Mouse (Mus musculus) hindbrain, embryonic 10.5 days (tissue): ENCODE measurements at regions not wholly inside any gene's neighbourhood (a gene's known extent, or its start where the extent isn't known, plus 50 kb on each side); places are given as distances from the start of the nearest gene placed in this dataset.

Experiments used
- DNase-seq: peaks from one replicate; pipeline ENCODE4 v3.0.0-alpha.2; 2017; ENCODE audit warnings: low spot score
- H3K27ac ChIP-seq: fragments of 300-500 bp; sonication (generic); 2 replicates; pipeline ENCODE4 v1.5.1; 2016; ENCODE audit warnings: mild to moderate bottlenecking, moderate library complexity
- H3K27me3 ChIP-seq: fragments of 300-500 bp; sonication (generic); 2 replicates; pipeline ENCODE4 v1.6.1; 2016; ENCODE audit warnings: mild to moderate bottlenecking; ENCODE audit not compliant: poor library complexity, insufficient read depth, severe bottlenecking
- H3K36me3 ChIP-seq: fragments of 300-500 bp; sonication (generic); 2 replicates; pipeline ENCODE4 v1.6.1; 2016; ENCODE audit warnings: mild to moderate bottlenecking, moderate library complexity
- H3K4me1 ChIP-seq: fragments of 300-500 bp; sonication (generic); replicated peaks from 2 replicates; pipeline ENCODE4 v1.6.1; 2016; ENCODE audit warnings: mild to moderate bottlenecking
- H3K4me3 ChIP-seq: fragments of 300-500 bp; sonication (generic); 2 replicates; pipeline ENCODE4 v1.5.1; 2016; ENCODE audit warnings: mild to moderate bottlenecking, moderate library complexity
- H3K9me3 ChIP-seq: fragments of 300-500 bp; sonication (generic); 2 replicates; pipeline ENCODE4 v1.6.1; 2016; ENCODE audit warnings: mild to moderate bottlenecking, moderate library complexity
- WGBS: fragments of 180-500 bp; shearing (Covaris S2); methylation state at CpG from one replicate; pipeline ENCODE4 v1.1.7; 2016; 5-methylcytosine and 5-hydroxymethylcytosine counted together

GRCm38 (mm10) chr3:52576703-52577244 is 308.6 kb downstream of the Foxo1 start:
- Histone ChIP-seq H3K27me3 (no peaks in the 10 kb centered on the region), H3K4me3 (no peak overlapping the region), H3K4me1 (no peaks in the 10 kb centered on the region), H3K9me3 (no peaks in the 10 kb centered on the region), H3K36me3 (no peaks in the 10 kb centered on the region), H3K27ac (no peak overlapping the region)
- WGBS, result 73% methylated on average over 6 of the region's 6 CpGs
- DNase-seq, result no peak

- DNase-seq, result no peak
- Histone ChIP-seq H3K4me3 (no peak overlapping the region), H3K36me3 (no peaks in the 10 kb centered on the region), H3K4me1 (no peaks in the 10 kb centered on the region), H3K27ac (no peak overlapping the region), H3K27me3 (no peaks in the 10 kb centered on the region), H3K9me3 (no peaks in the 10 kb centered on the region)
- WGBS, result 88% methylated on average over 8 of the region's 8 CpGs
Observed at GRCm38 (mm10) chr3:52575237-52575798, 307.2 kb downstream of the Foxo1 start.

GRCm38 (mm10) chr3:52574341-52574740 is 306.2 kb downstream of the Foxo1 start:
- H3K4me1 ChIP-seq, result no peaks in the 10 kb centered on the region
- H3K4me3 ChIP-seq, result no peak overlapping the region
- no peak for DNase-seq
- 88% methylated on average over 6 of the region's 6 CpGs for WGBS
- H3K27me3 ChIP-seq, result no peaks in the 10 kb centered on the region
- no peaks in the 10 kb centered on the region for H3K9me3 ChIP-seq
- H3K36me3 ChIP-seq, result no peaks in the 10 kb centered on the region
- no peak overlapping the region for H3K27ac ChIP-seq

GRCm38 (mm10) chr3:52573806-52574205 is 305.7 kb downstream of the Foxo1 start:
- Histone ChIP-seq H3K4me1 (no peaks in the 10 kb centered on the region), H3K9me3 (no peaks in the 10 kb centered on the region)
- 90% methylated on average over 6 of the region's 6 CpGs for WGBS

GRCm38 (mm10) chr3:52572514-52573485 is 304.7 kb downstream of the Foxo1 start:
- Histone ChIP-seq H3K9me3 (no peaks in the 10 kb centered on the region), H3K27ac (no peak overlapping the region), H3K4me3 (no peak overlapping the region), H3K4me1 (no peaks in the 10 kb centered on the region), H3K36me3 (no peaks in the 10 kb centered on the region), H3K27me3 (no peaks in the 10 kb centered on the region)
- no peak for DNase-seq
- WGBS, result 87% methylated on average over 11 of the region's 11 CpGs

More at GRCm38 (mm10) chr3:52573806-52574205, 305.7 kb downstream of the Foxo1 start:
- Histone ChIP-seq H3K27me3 (no peaks in the 10 kb centered on the region), H3K36me3 (no peaks in the 10 kb centered on the region), H3K4me3 (no peak overlapping the region), H3K27ac (no peak overlapping the region)
- DNase-seq, result no peak

- no peaks in the 10 kb centered on the region for H3K9me3 ChIP-seq
- WGBS, result 89% methylated on average over 9 of the region's 9 CpGs
- H3K4me3 ChIP-seq, result no peak overlapping the region
- DNase-seq, result no peak
- no peak overlapping the region for H3K27ac ChIP-seq
- H3K4me1 ChIP-seq, result no peaks in the 10 kb centered on the region
- H3K27me3 ChIP-seq, result no peaks in the 10 kb centered on the region
- no peaks in the 10 kb centered on the region for H3K36me3 ChIP-seq
Observed at GRCm38 (mm10) chr3:52567606-52568372, 299.7 kb downstream of the Foxo1 start.

- H3K36me3 ChIP-seq, result no peaks in the 10 kb centered on the region
- 76% methylated on average over 5 of the region's 5 CpGs for WGBS
- peaks cover 9% of the 10 kb centered on the region; the same call in 1 of the 2 replicates for H3K4me1 ChIP-seq
- H3K9me3 ChIP-seq, result no peaks in the 10 kb centered on the region
- no peaks in the 10 kb centered on the region for H3K27me3 ChIP-seq
- no peak overlapping the region for H3K27ac ChIP-seq
- no peak for DNase-seq
- no peak overlapping the region for H3K4me3 ChIP-seq
Observed at GRCm38 (mm10) chr3:52563595-52563994, 295.5 kb downstream of the Foxo1 start.

- peaks cover 9% of the 10 kb centered on the region; the same call in 1 of the 2 replicates for H3K4me1 ChIP-seq
- no peaks in the 10 kb centered on the region for H3K9me3 ChIP-seq
- H3K27me3 ChIP-seq, result no peaks in the 10 kb centered on the region
- DNase-seq, result no peak
- no peaks in the 10 kb centered on the region for H3K36me3 ChIP-seq
- no peak overlapping the region for H3K27ac ChIP-seq
- no peak overlapping the region for H3K4me3 ChIP-seq
- WGBS, result 35% methylated on average over 5 of the region's 5 CpGs
Observed at GRCm38 (mm10) chr3:52562816-52563215, 294.7 kb downstream of the Foxo1 start.

- DNase-seq, result no peak
- 0 out of 2 replicates have a peak, but pooled peaks cover 3% of the 10 kb centered on the region for H3K27me3 ChIP-seq
- H3K27ac ChIP-seq, result no peak overlapping the region
- H3K9me3 ChIP-seq, result no peaks in the 10 kb centered on the region
- no peaks in the 10 kb centered on the region for H3K36me3 ChIP-seq
- peaks cover 12% of the 10 kb centered on the region for H3K4me1 ChIP-seq
- H3K4me3 ChIP-seq, result no peak overlapping the region
- 76% methylated on average over 10 of the region's 10 CpGs for WGBS
Observed at GRCm38 (mm10) chr3:52559481-52559880, 291.3 kb downstream of the Foxo1 start.

GRCm38 (mm10) chr3:52558765-52559164 is 290.6 kb downstream of the Foxo1 start:
- Histone ChIP-seq H3K9me3 (no peaks in the 10 kb centered on the region), H3K4me1 (peaks cover 12% of the 10 kb centered on the region), H3K27ac (no peak overlapping the region), H3K36me3 (no peaks in the 10 kb centered on the region), H3K4me3 (no peak overlapping the region), H3K27me3 (0 out of 2 replicates have a peak, but pooled peaks cover 3% of the 10 kb centered on the region)
- peak; percentile 38 for DNase-seq
- 81% methylated on average over 6 of the region's 6 CpGs for WGBS

GRCm38 (mm10) chr3:52557296-52557695 is 289.2 kb downstream of the Foxo1 start:
- Histone ChIP-seq H3K4me1 (peaks cover 12% of the 10 kb centered on the region), H3K27ac (no peak overlapping the region), H3K4me3 (no peak overlapping the region), H3K27me3 (0 out of 2 replicates have a peak, but pooled peaks cover 3% of the 10 kb centered on the region), H3K9me3 (no peaks in the 10 kb centered on the region), H3K36me3 (no peaks in the 10 kb centered on the region)
- WGBS, result 82% methylated on average over 4 of the region's 4 CpGs
- no peak for DNase-seq

- H3K36me3 ChIP-seq, result no peaks in the 10 kb centered on the region
- H3K4me1 ChIP-seq, result peaks cover 12% of the 10 kb centered on the region
- H3K27ac ChIP-seq, result no peak overlapping the region
- H3K4me3 ChIP-seq, result no peak overlapping the region
- DNase-seq, result no peak
- 0 out of 2 replicates have a peak, but pooled peaks cover 3% of the 10 kb centered on the region for H3K27me3 ChIP-seq
- no peaks in the 10 kb centered on the region for H3K9me3 ChIP-seq
- 83% methylated on average over 6 of the region's 6 CpGs for WGBS
Observed at GRCm38 (mm10) chr3:52555038-52555437, 286.9 kb downstream of the Foxo1 start.
